Mouse (Mus musculus) spleen, adult 2 months (tissue): ENCODE results near the gene Frem2. TPM values are rescaled to one million over a fixed set of nuclear protein-coding genes. Genes with fewer than 3 reads are reported as not detected.

Source experiments
- DNase-seq, 2 experiments: peaks; one replicate each; pipeline versions ENCODE4 v3.0.0 to v3.0.0-alpha.2; 2012 to 2021; ENCODE audit warnings: low spot score in 2 of 2, low read depth in 1 of 2
- H3K27ac ChIP-seq: fragments of 200-500 bp; 2 replicates; pipeline ENCODE4 v1.5.1; 2012; ENCODE audit warnings: low read length, inconsistent platforms; ENCODE audit not compliant: insufficient read depth
- H3K27me3 ChIP-seq: fragments of 200-500 bp; 2 replicates; pipeline ENCODE4 v1.6.1; 2012; ENCODE audit warnings: mild to moderate bottlenecking, moderate library complexity, low read length, inconsistent platforms; ENCODE audit not compliant: control insufficient read depth, insufficient read depth
- H3K36me3 ChIP-seq: fragments of 200-500 bp; 2 replicates; pipeline ENCODE4 v1.6.1; 2012; ENCODE audit warnings: mild to moderate bottlenecking, low read length, inconsistent platforms; ENCODE audit not compliant: control insufficient read depth, insufficient read depth
- H3K4me1 ChIP-seq: fragments of 200-500 bp; 2 replicates; pipeline ENCODE4 v1.6.1; 2011; ENCODE audit warnings: inconsistent platforms; ENCODE audit not compliant: control insufficient read depth, insufficient read depth, insufficient read length
- H3K4me3 ChIP-seq: fragments of 200-500 bp; 2 replicates; pipeline ENCODE4 v1.5.1; 2011; ENCODE audit warnings: mild to moderate bottlenecking, inconsistent platforms; ENCODE audit not compliant: insufficient read depth, insufficient read length; ENCODE audit errors: extremely low read depth
- CTCF ChIP-seq: fragments of 200-500 bp; IDR thresholded peaks from 2 replicates; pipeline ENCODE4 v1.5.1; 2011; ENCODE audit warnings: mild to moderate bottlenecking, inconsistent platforms; ENCODE audit not compliant: insufficient read depth, insufficient read length, insufficient replicate concordance; ENCODE audit errors: extremely low read depth
- POLR2A ChIP-seq: fragments of 200-500 bp; IDR thresholded peaks from 2 replicates; pipeline ENCODE4 v1.6.1; 2011; ENCODE audit warnings: low read depth, low read length, inconsistent platforms
- WGBS: fragments of 180-500 bp; shearing (Covaris S2); methylation state at CpG from one replicate; pipeline ENCODE4 v1.1.7; 2018; 5-methylcytosine and 5-hydroxymethylcytosine counted together
- polyA plus RNA-seq: library from polyadenylated mRNA; depleted of rRNA; stranded (reverse); fragments of >200 nt; gene quantifications from 2 replicates; pipeline ENCODE4 v1.2.3, GENCODE M21; 2012

The Frem2 gene
- polyA plus RNA-seq, 1 experiment = 1.2 TPM

- no peak for DNase-seq
- Histone ChIP-seq H3K27me3 (no peaks in the 10 kb centered on the region), H3K4me1 (no peaks in the 10 kb centered on the region), H3K27ac (no peak overlapping the region), H3K36me3 (no peaks in the 10 kb centered on the region), H3K4me3 (no peak overlapping the region)
- TF ChIP-seq CTCF (no peak), POLR2A (no peak)
- WGBS = 93% methylated on average over 2 of the region's 2 CpGs
These were observed 25.1 kb upstream of the Frem2 start for GRCm38 (mm10) chr3:53682244-53682643.

GRCm38 (mm10) chr3:53680816-53681215 is 23.7 kb upstream of the Frem2 start:
- Histone ChIP-seq H3K4me3 (no peak overlapping the region), H3K27ac (no peak overlapping the region), H3K4me1 (no peaks in the 10 kb centered on the region), H3K27me3 (no peaks in the 10 kb centered on the region), H3K36me3 (no peaks in the 10 kb centered on the region)
- no peak for DNase-seq
- 72% methylated on average over 2 of the region's 2 CpGs for WGBS
- TF ChIP-seq POLR2A (no peak), CTCF (no peak)

GRCm38 (mm10) chr3:53674225-53674624 is 17.1 kb upstream of the Frem2 start:
- no peak for TF ChIP-seq CTCF
- TF ChIP-seq POLR2A = no peak
- 77% methylated on average over 1 of the region's 1 CpGs for WGBS
- no peak overlapping the region for H3K27ac ChIP-seq
- no peak for DNase-seq
- no peak overlapping the region for H3K4me3 ChIP-seq
- no peaks in the 10 kb centered on the region for H3K4me1 ChIP-seq
- no peaks in the 10 kb centered on the region for H3K36me3 ChIP-seq
- no peaks in the 10 kb centered on the region for H3K27me3 ChIP-seq

- no peak for DNase-seq
- no peaks in the 10 kb centered on the region for H3K4me1 ChIP-seq
- no peak overlapping the region for H3K27ac ChIP-seq
- WGBS = 83% methylated on average over 2 of the region's 2 CpGs
- H3K36me3 ChIP-seq = no peaks in the 10 kb centered on the region
- no peaks in the 10 kb centered on the region for H3K27me3 ChIP-seq
- H3K4me3 ChIP-seq = no peak overlapping the region
- TF ChIP-seq CTCF (no peak), POLR2A (no peak)
These were observed 12.6 kb upstream of the Frem2 start for GRCm38 (mm10) chr3:53669736-53670135.

- DNase-seq = no peak
- no peaks in the 10 kb centered on the region for H3K36me3 ChIP-seq
- TF ChIP-seq POLR2A (no peak), CTCF (no peak)
- 0 out of 2 replicates have a peak, but pooled peaks cover 5% of the 10 kb centered on the region for H3K27me3 ChIP-seq
- WGBS = 4% methylated on average over 21 of the region's 21 CpGs
- no peak overlapping the region for H3K27ac ChIP-seq
- H3K4me1 ChIP-seq = no peaks in the 10 kb centered on the region
- no peak overlapping the region for H3K4me3 ChIP-seq
These were observed 784 bp upstream of the Frem2 start for GRCm38 (mm10) chr3:53657744-53658534.

GRCm38 (mm10) chr3:53656328-53656877 is 752 bp downstream of the Frem2 start:
- H3K4me3 ChIP-seq = no peak overlapping the region; the same call in 1 of the 2 replicates
- WGBS = 7% methylated on average over 42 of the region's 42 CpGs
- H3K4me1 ChIP-seq = no peaks in the 10 kb centered on the region
- TF ChIP-seq CTCF (no peak), POLR2A (no peak)
- no peaks in the 10 kb centered on the region for H3K36me3 ChIP-seq
- H3K27me3 ChIP-seq = 0 out of 2 replicates have a peak, but pooled peaks cover 5% of the 10 kb centered on the region
- no peak overlapping the region for H3K27ac ChIP-seq
- no peak for DNase-seq

GRCm38 (mm10) chr3:53655343-53655742 is 1.8 kb downstream of the Frem2 start:
- no peak overlapping the region for H3K4me3 ChIP-seq
- H3K4me1 ChIP-seq = no peaks in the 10 kb centered on the region
- no peaks in the 10 kb centered on the region for H3K36me3 ChIP-seq
- H3K27me3 ChIP-seq = 0 out of 2 replicates have a peak, but pooled peaks cover 5% of the 10 kb centered on the region
- TF ChIP-seq POLR2A (no peak), CTCF (no peak)
- H3K27ac ChIP-seq = no peak overlapping the region
- DNase-seq = no peak
- 84% methylated on average over 13 of the region's 13 CpGs for WGBS
